Mouse (Mus musculus): ENCODE measurements around the gene Rpl18a. TPM values are rescaled to one million over a fixed set of nuclear protein-coding genes. Genes with fewer than 3 reads are reported as not detected.

Rpl18a gene
- polyA plus RNA-seq, 1 experiment from 2014 or later: 3,565 TPM

- peak within 1 kb of the TSS; percentile 91 for H3K9ac ChIP-seq (ENCODE audit: low read length)
- H3K27ac ChIP-seq (ENCODE audit: low read length): peak within 1 kb of the TSS; percentile 86
- peak; percentile 91 for ATAC-seq (ENCODE audit: insufficient read depth, low FRiP score)
- H3K4me3 ChIP-seq (replicated peaks; ENCODE audit: low read length): peak within 1 kb of the TSS; percentile 82
- no peaks in the 10 kb centered on the region for H3K9me3 ChIP-seq (replicated peaks; ENCODE audit: control insufficient read depth, low read length)
- peaks cover 10% of the 10 kb centered on the region for H3K4me1 ChIP-seq (ENCODE audit: control insufficient read depth, insufficient read depth, low read length)
- H3K27me3 ChIP-seq (ENCODE audit: control insufficient read depth, insufficient read depth, low read length): no peaks in the 10 kb centered on the region
- H3K4me2 ChIP-seq (ENCODE audit: low read depth, low read length): peak within 1 kb of the TSS; percentile 76
- WGBS: under 1% methylated on average over 68 of the region's 86 CpGs
- no peaks in the 10 kb centered on the region for H3K36me3 ChIP-seq (ENCODE audit: control insufficient read depth, insufficient read depth, low read length)
These were observed 8.9 kb upstream of the Rpl18a start, which contains the start of gene Map1s for GRCm38 (mm10) chr8:70905831-70906736. TSS of gene Map1s (plus strand) at chr8:70905932.

- Histone ChIP-seq H3K36me3 (ENCODE audit: control insufficient read depth, insufficient read depth, low read length) (no peaks in the 10 kb centered on the region), H3K9me3 (replicated peaks; ENCODE audit: control insufficient read depth, low read length) (no peaks in the 10 kb centered on the region), H3K4me3 (replicated peaks; ENCODE audit: low read length) (peak overlapping the region; percentile 82), H3K4me1 (ENCODE audit: control insufficient read depth, insufficient read depth, low read length) (peaks cover 10% of the 10 kb centered on the region), H3K27ac (ENCODE audit: low read length) (peak overlapping the region; percentile 86; the same call in 1 of the 2 replicates), H3K4me2 (ENCODE audit: low read depth, low read length) (peak overlapping the region; percentile 76), H3K27me3 (ENCODE audit: control insufficient read depth, insufficient read depth, low read length) (no peaks in the 10 kb centered on the region), H3K9ac (ENCODE audit: low read length) (peak overlapping the region; percentile 91)
- WGBS: 12% methylated on average over 8 of the region's 8 CpGs
- 0 out of 2 replicates have a peak, but pooled peaks have one; percentile 9 for ATAC-seq (ENCODE audit: insufficient read depth, low FRiP score)
These were observed 8.2 kb upstream of the Rpl18a start for GRCm38 (mm10) chr8:70905463-70905830.

DNA sequence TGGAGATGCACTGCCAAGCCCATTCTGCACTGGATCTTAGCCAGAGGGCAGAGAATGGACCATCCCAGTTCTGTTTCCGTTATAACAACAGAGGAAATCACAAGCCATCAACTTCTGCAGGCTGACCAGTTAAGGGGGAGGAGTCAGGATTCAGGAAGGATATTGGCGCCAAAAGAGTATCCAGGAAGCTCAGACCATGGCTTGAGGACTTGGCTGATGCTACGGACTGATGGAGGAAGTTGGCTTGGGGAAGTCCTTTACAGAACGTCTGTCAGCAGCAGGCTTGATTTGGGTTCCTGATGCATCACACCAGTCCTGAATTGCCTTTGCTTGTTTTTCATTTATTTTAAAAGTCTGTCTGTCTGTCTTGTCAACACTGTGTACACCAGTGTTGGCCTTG lies 7.3 kb upstream of the Rpl18a start:
- Histone ChIP-seq H3K27ac (ENCODE audit: low read length) (peak overlapping the region; percentile 40; the same call in 1 of the 2 replicates), H3K4me3 (replicated peaks; ENCODE audit: low read length) (no peak overlapping the region), H3K9me3 (replicated peaks; ENCODE audit: control insufficient read depth, low read length) (no peaks in the 10 kb centered on the region), H3K36me3 (ENCODE audit: control insufficient read depth, insufficient read depth, low read length) (no peaks in the 10 kb centered on the region), H3K9ac (ENCODE audit: low read length) (no peak overlapping the region), H3K4me1 (ENCODE audit: control insufficient read depth, insufficient read depth, low read length) (peaks cover 10% of the 10 kb centered on the region), H3K4me2 (ENCODE audit: low read depth, low read length) (no peak overlapping the region), H3K27me3 (ENCODE audit: control insufficient read depth, insufficient read depth, low read length) (no peaks in the 10 kb centered on the region)
- 53% methylated on average over 4 of the region's 4 CpGs for WGBS
- ATAC-seq (ENCODE audit: insufficient read depth, low FRiP score): no peak

DNA sequence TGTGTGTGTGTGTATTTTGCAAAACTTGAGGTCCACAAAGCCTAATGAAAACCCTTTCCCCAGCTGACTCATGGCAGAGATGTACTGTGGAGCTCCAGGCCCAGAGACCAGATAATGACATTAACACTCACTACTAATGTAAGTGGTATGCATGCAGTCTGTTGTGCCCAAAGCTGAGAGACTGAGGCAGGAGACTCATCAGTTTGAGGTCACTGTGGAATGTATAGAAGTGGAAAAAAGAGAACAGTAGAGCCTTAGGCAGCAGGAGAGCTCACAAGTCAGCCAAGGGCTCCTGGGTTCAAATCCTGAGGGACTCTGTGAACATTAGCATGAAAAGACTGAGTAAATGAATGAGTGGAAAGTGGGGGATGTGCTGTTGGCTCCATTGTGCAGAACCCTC lies 6.4 kb upstream of the Rpl18a start:
- no peak overlapping the region for H3K4me3 ChIP-seq (replicated peaks; ENCODE audit: low read length)
- H3K27ac ChIP-seq (ENCODE audit: low read length): no peak overlapping the region
- no peak for ATAC-seq (ENCODE audit: insufficient read depth, low FRiP score)
- no peaks in the 10 kb centered on the region for H3K36me3 ChIP-seq (ENCODE audit: control insufficient read depth, insufficient read depth, low read length)
- no peak overlapping the region for H3K4me2 ChIP-seq (ENCODE audit: low read depth, low read length)
- no peaks in the 10 kb centered on the region for H3K27me3 ChIP-seq (ENCODE audit: control insufficient read depth, insufficient read depth, low read length)
- H3K9me3 ChIP-seq (replicated peaks; ENCODE audit: control insufficient read depth, low read length): no peaks in the 10 kb centered on the region
- H3K4me1 ChIP-seq (ENCODE audit: control insufficient read depth, insufficient read depth, low read length): peaks cover 10% of the 10 kb centered on the region
- no peak overlapping the region for H3K9ac ChIP-seq (ENCODE audit: low read length)

DNA sequence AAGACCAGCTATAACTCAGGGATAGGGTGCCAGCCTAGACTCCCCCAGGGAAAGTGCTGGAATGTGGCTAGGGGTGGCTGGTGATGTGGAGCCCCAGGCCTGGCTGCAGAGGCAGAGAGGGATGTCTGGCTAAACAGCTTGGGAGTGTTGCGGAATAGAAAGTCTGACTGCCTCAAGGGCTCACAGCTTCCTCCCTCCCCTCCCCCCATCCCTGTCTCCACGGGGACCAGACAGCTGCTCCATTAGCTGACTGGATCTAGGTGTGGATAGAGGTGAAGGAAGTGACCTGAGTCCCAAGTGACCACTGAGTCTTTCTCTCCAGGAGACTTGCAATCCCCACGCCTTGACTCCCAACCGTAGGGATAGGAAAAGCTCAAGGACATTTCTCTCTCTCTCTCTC lies 5.9 kb upstream of the Rpl18a start:
- Histone ChIP-seq H3K4me1 (ENCODE audit: control insufficient read depth, insufficient read depth, low read length) (peaks cover 14% of the 10 kb centered on the region), H3K4me3 (replicated peaks; ENCODE audit: low read length) (no peak overlapping the region), H3K9me3 (replicated peaks; ENCODE audit: control insufficient read depth, low read length) (no peaks in the 10 kb centered on the region), H3K9ac (ENCODE audit: low read length) (no peak overlapping the region), H3K4me2 (ENCODE audit: low read depth, low read length) (no peak overlapping the region), H3K27ac (ENCODE audit: low read length) (no peak overlapping the region), H3K27me3 (ENCODE audit: control insufficient read depth, insufficient read depth, low read length) (no peaks in the 10 kb centered on the region), H3K36me3 (ENCODE audit: control insufficient read depth, insufficient read depth, low read length) (no peaks in the 10 kb centered on the region)
- 38% methylated on average over 4 of the region's 4 CpGs for WGBS
- no peak for ATAC-seq (ENCODE audit: insufficient read depth, low FRiP score)

GRCm38 (mm10) chr8:70902211-70902610 lies 5.0 kb upstream of the Rpl18a start:
- 42% methylated on average over 5 of the region's 5 CpGs for WGBS
- no peak overlapping the region for H3K4me2 ChIP-seq (ENCODE audit: low read depth, low read length)
- H3K4me3 ChIP-seq (replicated peaks; ENCODE audit: low read length): no peak overlapping the region
- H3K27me3 ChIP-seq (ENCODE audit: control insufficient read depth, insufficient read depth, low read length): no peaks in the 10 kb centered on the region
- no peaks in the 10 kb centered on the region for H3K9me3 ChIP-seq (replicated peaks; ENCODE audit: control insufficient read depth, low read length)
- no peak overlapping the region; the same call in 1 of the 2 replicates for H3K9ac ChIP-seq (ENCODE audit: low read length)
- no peak for ATAC-seq (ENCODE audit: insufficient read depth, low FRiP score)
- peaks cover 11% of the 10 kb centered on the region for H3K4me1 ChIP-seq (ENCODE audit: control insufficient read depth, insufficient read depth, low read length)
- no peak overlapping the region for H3K27ac ChIP-seq (ENCODE audit: low read length)
- H3K36me3 ChIP-seq (ENCODE audit: control insufficient read depth, insufficient read depth, low read length): no peaks in the 10 kb centered on the region

DNA sequence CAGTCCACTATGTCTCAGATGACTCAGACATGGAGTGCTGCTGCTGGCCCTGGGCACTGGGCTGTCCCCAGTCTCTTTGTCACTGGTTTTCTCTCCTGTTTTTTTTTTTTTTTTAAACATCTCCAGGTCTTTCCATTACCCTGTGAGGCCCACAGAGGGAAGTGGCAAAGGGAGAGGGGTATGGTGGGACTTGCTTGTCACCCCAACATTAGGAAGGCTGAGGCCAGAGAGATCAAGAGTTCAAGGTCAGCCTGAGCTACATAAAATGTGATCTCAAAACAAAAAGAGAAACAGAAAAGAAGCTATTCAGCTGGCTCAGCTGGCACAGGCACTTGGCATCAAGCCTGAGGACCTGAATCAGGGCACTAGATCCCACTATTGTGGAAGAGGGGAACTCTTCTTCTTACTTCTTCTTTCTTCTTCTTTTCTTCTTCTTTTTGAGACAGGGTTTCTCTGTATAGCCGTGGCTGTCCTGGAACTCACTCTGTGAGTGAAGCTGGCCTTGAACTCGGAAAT lies 3.7 kb upstream of the Rpl18a start:
- H3K27ac ChIP-seq (ENCODE audit: low read length): no peak overlapping the region
- H3K4me1 ChIP-seq (ENCODE audit: control insufficient read depth, insufficient read depth, low read length): peaks cover 10% of the 10 kb centered on the region
- no peaks in the 10 kb centered on the region for H3K36me3 ChIP-seq (ENCODE audit: control insufficient read depth, insufficient read depth, low read length)
- no peak overlapping the region for H3K9ac ChIP-seq (ENCODE audit: low read length)
- ATAC-seq (ENCODE audit: insufficient read depth, low FRiP score): no peak
- H3K9me3 ChIP-seq (replicated peaks; ENCODE audit: control insufficient read depth, low read length): no peaks in the 10 kb centered on the region
- no peak overlapping the region for H3K4me2 ChIP-seq (ENCODE audit: low read depth, low read length)
- H3K4me3 ChIP-seq (replicated peaks; ENCODE audit: low read length): no peak overlapping the region
- H3K27me3 ChIP-seq (ENCODE audit: control insufficient read depth, insufficient read depth, low read length): no peaks in the 10 kb centered on the region
- 68% methylated on average over 2 of the region's 2 CpGs for WGBS

GRCm38 (mm10) chr8:70899226-70899625 lies 2.0 kb upstream of the Rpl18a start:
- H3K36me3 ChIP-seq (ENCODE audit: control insufficient read depth, insufficient read depth, low read length): peaks cover 11% of the 10 kb centered on the region; the same call in 1 of the 2 replicates
- no peak overlapping the region for H3K27ac ChIP-seq (ENCODE audit: low read length)
- no peak overlapping the region for H3K9ac ChIP-seq (ENCODE audit: low read length)
- no peaks in the 10 kb centered on the region; the same call in 1 of the 2 replicates for H3K27me3 ChIP-seq (ENCODE audit: control insufficient read depth, insufficient read depth, low read length)
- no peak for ATAC-seq (ENCODE audit: insufficient read depth, low FRiP score)
- no peaks in the 10 kb centered on the region for H3K9me3 ChIP-seq (replicated peaks; ENCODE audit: control insufficient read depth, low read length)
- 83% methylated on average over 2 of the region's 2 CpGs for WGBS
- H3K4me3 ChIP-seq (replicated peaks; ENCODE audit: low read length): no peak overlapping the region
- no peak overlapping the region for H3K4me2 ChIP-seq (ENCODE audit: low read depth, low read length)
- H3K4me1 ChIP-seq (ENCODE audit: control insufficient read depth, insufficient read depth, low read length): peaks cover 10% of the 10 kb centered on the region

DNA sequence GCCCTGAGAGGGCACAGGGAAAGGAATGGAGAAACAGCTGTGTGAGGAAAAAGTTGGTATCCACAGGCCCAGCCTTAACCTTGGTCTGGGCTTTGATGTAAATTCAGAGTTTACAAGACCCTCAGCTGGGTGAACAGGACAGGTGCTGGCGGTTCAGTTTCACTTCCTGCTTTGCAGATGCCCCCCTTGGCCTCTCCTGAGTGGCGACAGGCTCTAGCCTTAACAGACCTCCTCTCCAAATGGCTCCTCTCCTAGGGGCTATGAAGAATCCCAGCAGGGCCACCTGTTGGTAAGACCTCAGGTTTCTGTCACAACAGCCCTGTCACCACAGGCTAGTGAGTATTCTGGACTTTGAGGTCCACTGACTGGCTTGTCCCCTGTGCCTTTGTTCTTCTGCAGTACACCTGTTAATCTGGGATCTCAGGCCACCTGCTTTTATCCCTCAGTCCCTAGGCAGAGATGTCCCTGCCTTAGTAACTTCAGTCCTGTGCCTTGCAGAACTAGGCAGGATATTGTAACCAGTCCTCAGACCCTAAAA lies 1.5 kb upstream of the Rpl18a start:
- WGBS: 30% methylated on average over 2 of the region's 2 CpGs
- Histone ChIP-seq H3K9ac (ENCODE audit: low read length) (peak overlapping the region; percentile 54), H3K27ac (ENCODE audit: low read length) (no peak overlapping the region), H3K4me2 (ENCODE audit: low read depth, low read length) (no peak overlapping the region), H3K4me1 (ENCODE audit: control insufficient read depth, insufficient read depth, low read length) (peaks cover 10% of the 10 kb centered on the region), H3K36me3 (ENCODE audit: control insufficient read depth, insufficient read depth, low read length) (peaks cover 16% of the 10 kb centered on the region; the same call in 1 of the 2 replicates), H3K9me3 (replicated peaks; ENCODE audit: control insufficient read depth, low read length) (no peaks in the 10 kb centered on the region), H3K4me3 (replicated peaks; ENCODE audit: low read length) (no peak overlapping the region), H3K27me3 (ENCODE audit: control insufficient read depth, insufficient read depth, low read length) (no peaks in the 10 kb centered on the region; the same call in none of the 2 replicates)
- no peak for ATAC-seq (ENCODE audit: insufficient read depth, low FRiP score)

Data from stomach, embryonic 16.5 days (tissue).